Mouse (Mus musculus): ENCODE results near the gene Hmcn1.

- TF ChIP-seq CTCF (IDR thresholded peaks at IDR 0.05; ENCODE audit: borderline replicate concordance, insufficient read depth, low read depth, low read length) (no peak), POLR2A (IDR thresholded peaks at IDR 0.05; ENCODE audit: borderline replicate concordance, insufficient read depth, low read length) (no peak)
Observed at GRCm38 (mm10) chr1:150583734-150584133, 409.5 kb downstream of the Hmcn1 start.
